Mouse (Mus musculus): ENCODE measurements at regions not wholly inside any gene's neighbourhood (a gene's known extent, or its start where the extent isn't known, plus 50 kb on each side); places are given as distances from the start of the nearest gene placed in this dataset.

DNA sequence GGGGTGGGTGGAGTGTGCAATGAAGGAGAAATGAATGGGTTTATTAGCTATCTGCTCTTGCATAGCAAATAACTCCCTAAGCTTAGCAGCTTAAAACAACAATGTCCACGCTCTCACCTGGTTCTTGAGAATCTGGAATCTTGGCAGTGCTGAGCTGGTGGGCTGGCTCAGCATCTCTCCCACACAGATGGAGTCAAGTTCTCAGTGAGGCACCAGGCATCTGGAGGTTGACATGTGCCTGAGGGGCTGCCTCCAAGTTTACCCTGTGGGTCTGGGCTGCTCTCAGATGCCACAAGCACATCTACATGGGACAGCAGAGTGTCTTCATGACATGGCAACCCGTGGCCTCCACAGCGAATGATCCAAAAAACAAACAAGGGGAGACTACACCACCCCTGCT lies 78.2 kb upstream of the Klf13 start:
- TF ChIP-seq CTCF (IDR thresholded peaks at IDR 0.05; ENCODE audit: control insufficient read depth, insufficient read depth, insufficient replicate concordance, low read depth, low read length) (no peak), POLR2A (IDR thresholded peaks at IDR 0.05; ENCODE audit: control insufficient read depth, low read depth, low read length) (no peak)

Measured in testis, adult 2 months (tissue).